Mouse (Mus musculus) forebrain, embryonic 10.5 days (tissue): ENCODE data around the gene Grasp. TPM values are rescaled to one million over a fixed set of nuclear protein-coding genes. Genes with fewer than 3 reads are reported as not detected.

Source experiments
- DNase-seq: peaks from one replicate; pipeline ENCODE4 v3.0.0-alpha.2; 2017; ENCODE audit warnings: low spot score; ENCODE audit errors: extremely low spot score
- H3K27ac ChIP-seq: fragments of 300-500 bp; sonication (generic); 2 replicates; pipeline ENCODE4 v1.5.1; 2016; ENCODE audit warnings: mild to moderate bottlenecking
- H3K27me3 ChIP-seq: fragments of 300-500 bp; sonication (generic); 2 replicates; pipeline ENCODE4 v1.6.1; 2016; ENCODE audit warnings: mild to moderate bottlenecking; ENCODE audit not compliant: poor library complexity, severe bottlenecking
- H3K36me3 ChIP-seq: fragments of 300-500 bp; sonication (generic); replicated peaks from 2 replicates; pipeline ENCODE4 v1.6.1; 2016; ENCODE audit warnings: mild to moderate bottlenecking, moderate library complexity
- H3K4me1 ChIP-seq: fragments of 300-500 bp; sonication (generic); 2 replicates; pipeline ENCODE4 v1.6.1; 2016
- H3K4me3 ChIP-seq: fragments of 300-500 bp; sonication (generic); 2 replicates; pipeline ENCODE4 v1.5.1; 2016; ENCODE audit warnings: mild to moderate bottlenecking, moderate library complexity
- H3K9me3 ChIP-seq: fragments of 300-500 bp; sonication (generic); 2 replicates; pipeline ENCODE4 v1.6.1; 2016; ENCODE audit warnings: mild to moderate bottlenecking, moderate library complexity
- WGBS: fragments of 180-500 bp; shearing (Covaris S2); methylation state at CpG from one replicate; pipeline ENCODE4 v1.1.7; 2016; 5-methylcytosine and 5-hydroxymethylcytosine counted together
- microRNA-seq: library from miRNA; unstranded; fragments of <30 nt; microRNA quantifications from one replicate; pipeline ENCODE4, GENCODE M21; 2017
- polyA plus RNA-seq: library from polyadenylated mRNA; unstranded; fragments of >200 nt; fragmentation: Nextera tagmentation; extraction: Ambion mirVana; gene quantifications from 2 replicates; pipeline ENCODE4 v1.2.1, GENCODE M21; 2016

Gene Grasp
- polyA plus RNA-seq, 1 experiment from 2014 or later: 4.1 TPM

DNA sequence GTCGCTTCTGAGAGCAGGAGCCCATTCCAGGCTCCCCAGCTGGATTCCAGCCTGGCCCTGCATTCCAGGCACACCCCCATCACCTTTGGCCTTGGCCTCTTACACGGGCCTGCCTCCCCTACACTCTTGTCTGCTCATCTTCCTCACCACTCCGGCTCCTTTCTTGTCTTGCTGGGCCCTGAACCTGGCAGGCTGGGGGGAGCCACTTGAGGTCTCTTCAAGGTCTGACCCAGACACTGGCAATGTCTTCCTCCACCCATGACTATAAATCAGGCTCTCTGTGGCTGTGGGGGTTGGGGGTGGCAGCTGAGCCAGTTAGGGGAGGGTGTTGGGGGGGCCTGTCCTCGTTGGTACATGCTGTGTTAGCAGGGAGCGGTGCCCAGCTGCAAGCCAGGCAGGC lies 54.6 kb downstream of the Grasp start:
- H3K9me3 ChIP-seq: no peaks in the 10 kb centered on the region
- peaks cover 9% of the 10 kb centered on the region for H3K36me3 ChIP-seq
- peaks cover 44% of the 10 kb centered on the region for H3K4me1 ChIP-seq
- DNase-seq: no peak
- 65% methylated on average over 5 of the region's 5 CpGs for WGBS
- peak overlapping the region; percentile 86 for H3K27ac ChIP-seq
- H3K4me3 ChIP-seq: no peak overlapping the region
- H3K27me3 ChIP-seq: no peaks in the 10 kb centered on the region

GRCm38 (mm10) chr15:101279430-101279999 lies 55.5 kb downstream of the Grasp start:
- no peak for DNase-seq
- WGBS: 77% methylated on average over 12 of the region's 12 CpGs
- Histone ChIP-seq H3K36me3 (no peaks in the 10 kb centered on the region), H3K9me3 (no peaks in the 10 kb centered on the region), H3K4me3 (no peak overlapping the region), H3K4me1 (peaks cover 47% of the 10 kb centered on the region), H3K27ac (peak overlapping the region; percentile 27), H3K27me3 (no peaks in the 10 kb centered on the region)

Small RNAs within 50 kb of the gene (microRNA-seq; reads per million reads assigned to microRNA genes)
- gene Mir6962: 1.2 reads per million

Other genes starting within 250 kb of the Grasp start
- not detected in 2 replicates for gene Gm47841, start 176.8 kb upstream of the Grasp start, polyA plus RNA-seq
- 0.80 and 0.82 TPM in 2 replicates for gene Fignl2, start 145.6 kb upstream of the Grasp start, polyA plus RNA-seq
- gene Ankrd33, start 108.4 kb upstream of the Grasp start, polyA plus RNA-seq: not detected in 2 replicates
- 8.0 and 8.1 TPM in 2 replicates for gene Acvrl1, start 95.7 kb upstream of the Grasp start, polyA plus RNA-seq
- 5.8 TPM in 2 replicates for gene Acvr1b, start 50.1 kb upstream of the Grasp start, polyA plus RNA-seq
- 3.7 and 5.2 TPM in 2 replicates for gene Nr4a1, start 30.1 kb downstream of the Grasp start, polyA plus RNA-seq
- 77.2 and 77.8 TPM in 2 replicates for gene Atg101, start 60.1 kb downstream of the Grasp start, polyA plus RNA-seq
- 0.07 and 0.27 TPM in 2 replicates for gene 6030408B16Rik, start 69.0 kb downstream of the Grasp start, polyA plus RNA-seq
- 0.07 TPM in 1 of 2 replicates, not detected in the other for gene Krt80, start 146.0 kb downstream of the Grasp start, polyA plus RNA-seq
- 12.2 and 12.4 TPM in 2 replicates for gene Krt7, start 186.9 kb downstream of the Grasp start, polyA plus RNA-seq
- 0.10 TPM in 1 of 2 replicates, not detected in the other for gene Krt87, start 214.6 kb downstream of the Grasp start, polyA plus RNA-seq
- not detected in 2 replicates for gene Krt88, start 223.6 kb downstream of the Grasp start, polyA plus RNA-seq
- gene Krt81, start 239.6 kb downstream of the Grasp start, polyA plus RNA-seq: not detected in 2 replicates
- 0.07 TPM in 1 of 2 replicates, not detected in the other for gene Krt86, start 249.3 kb downstream of the Grasp start, polyA plus RNA-seq